Mouse (Mus musculus) v-Abl transformed pro-B cells (cell line): ENCODE measurements around the gene Ptgis.

Experiments
- in situ Hi-C, 2 experiments: fragments of 400-800 bp; cut with MboI; formaldehyde crosslinking; loops; one replicate each; pipeline ENCODE4 v1.15.1; 2025; ENCODE audit not compliant: unreplicated experiment in 2 of 2

Ptgis gene

GRCm38 (mm10) chr2:167240008-167240964, at the start of gene Ptgis:
Gene Ptgis, minus strand, starts transcription at chr2:167240604.
- in situ Hi-C loops, result no loop called here

- in situ Hi-C loops, result loop anchor here (5.0 to 25.0 kb wide), 4 partner anchors 136 to 331 kb away; partner anchors contain the start of gene Slc9a8 (in 1 of the 2)
Measured at GRCm38 (mm10) chr2:167281461-167281860, 41.1 kb upstream of the Ptgis start.

DNA sequence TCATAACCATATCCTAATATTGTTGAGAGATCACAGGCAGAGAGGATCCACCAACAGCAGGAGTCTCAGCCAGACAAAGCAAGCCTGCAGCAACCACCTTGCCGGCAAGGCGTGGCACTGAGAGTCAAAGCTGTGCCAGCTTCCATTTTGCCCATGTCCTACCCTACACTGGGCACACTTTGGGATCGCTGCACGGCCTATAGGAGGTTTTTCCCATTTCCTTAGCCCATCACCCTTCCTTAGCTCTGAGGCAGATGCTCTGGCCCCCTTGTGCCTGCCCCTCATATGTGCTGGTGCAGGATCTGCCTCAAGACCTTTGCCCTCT, 40.5 kb upstream of the Ptgis start:
- in situ Hi-C loops, result loop anchor here (5.0 to 25.0 kb wide), 4 partner anchors 136 to 331 kb away; partner anchors contain the start of gene Slc9a8 (in 1 of the 2)

GRCm38 (mm10) chr2:167280090-167280985, 39.9 kb upstream of the Ptgis start:
- in situ Hi-C loops, result loop anchor here (5.0 to 25.0 kb wide), 4 partner anchors 137 to 332 kb away; partner anchors contain the start of gene Slc9a8 (in 1 of the 2)

GRCm38 (mm10) chr2:167278751-167279526, 38.5 kb upstream of the Ptgis start:
- in situ Hi-C loops, result loop anchor here (5.0 to 25.0 kb wide), 9 partner anchors 52 to 333 kb away; partner anchors contain the start of gene B4galt5 (in 1 of the 2)

DNA sequence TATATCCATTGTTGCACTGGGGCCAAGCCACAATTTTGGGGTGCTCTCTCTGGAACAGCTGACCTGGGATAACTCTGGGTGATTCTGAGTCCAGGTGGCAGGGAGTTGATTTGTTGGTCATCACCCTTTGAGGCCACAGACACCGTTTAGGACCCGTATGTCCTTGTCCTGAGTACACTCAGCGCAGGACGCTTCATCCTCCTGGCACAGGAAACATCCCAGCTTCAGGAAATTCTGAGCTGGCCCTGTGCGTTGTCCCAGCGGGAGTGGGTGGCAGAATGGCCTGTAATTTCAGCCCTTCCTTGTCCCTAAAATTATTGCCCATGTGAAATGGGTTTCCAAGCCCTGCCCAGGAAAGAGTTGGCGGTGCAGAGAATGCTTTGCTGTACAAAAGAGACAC, 37.6 kb upstream of the Ptgis start:
- in situ Hi-C loops, result loop anchor here (5.0 to 25.0 kb wide), 9 partner anchors 51 to 334 kb away; partner anchors contain the start of gene B4galt5 (in 1 of the 2)

- in situ Hi-C loops, result loop anchor here (5.0 to 25.0 kb wide), 9 partner anchors 50 to 335 kb away; partner anchors contain the start of gene B4galt5 (in 1 of the 2)
Measured at GRCm38 (mm10) chr2:167277026-167277425, 36.6 kb upstream of the Ptgis start.

- in situ Hi-C loops, result loop anchor here (5.0 to 25.0 kb wide), 9 partner anchors 49 to 336 kb away; partner anchors contain the start of gene B4galt5 (in 1 of the 2)
Measured at GRCm38 (mm10) chr2:167275856-167276255, 35.5 kb upstream of the Ptgis start.

DNA sequence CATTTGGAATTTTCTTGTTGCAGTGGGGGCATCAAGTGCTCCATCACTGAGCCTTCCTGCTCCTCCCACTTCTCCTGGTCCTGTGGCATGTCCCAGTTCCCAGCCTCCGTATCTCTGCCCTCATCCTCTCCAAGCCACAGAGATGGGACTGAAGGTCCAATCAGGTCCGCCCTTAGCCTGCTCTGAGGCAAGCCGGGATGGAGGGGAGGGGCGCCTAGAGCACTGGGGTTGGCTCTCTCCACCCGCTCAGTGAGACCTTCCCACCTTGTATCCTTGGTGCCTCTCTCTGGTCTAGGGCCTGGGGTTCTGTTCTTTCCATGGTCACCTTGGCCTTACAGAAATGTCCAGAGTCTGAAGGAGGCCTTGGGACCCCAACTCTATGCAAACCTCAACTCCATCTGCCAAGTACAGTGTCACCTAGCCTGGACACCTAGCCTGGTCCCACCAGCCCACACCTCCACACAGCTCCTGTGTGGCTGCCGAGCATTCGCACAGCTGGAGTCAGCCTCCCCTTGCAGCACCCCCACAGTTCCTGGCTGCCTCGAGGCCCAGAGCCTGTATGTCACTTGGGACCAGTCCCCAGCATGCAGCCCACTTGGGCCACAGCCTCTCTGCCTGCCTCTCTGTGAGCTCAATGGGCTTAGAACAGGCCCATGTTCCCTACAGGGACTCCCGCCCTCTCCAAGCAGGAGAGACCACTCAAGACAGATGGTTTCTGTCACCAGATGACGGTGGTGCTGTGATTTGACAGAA, 34.5 kb upstream of the Ptgis start:
- in situ Hi-C loops, result loop anchor here (5.0 to 25.0 kb wide), 9 partner anchors 48 to 337 kb away; partner anchors contain the start of gene B4galt5 (in 1 of the 2)

DNA sequence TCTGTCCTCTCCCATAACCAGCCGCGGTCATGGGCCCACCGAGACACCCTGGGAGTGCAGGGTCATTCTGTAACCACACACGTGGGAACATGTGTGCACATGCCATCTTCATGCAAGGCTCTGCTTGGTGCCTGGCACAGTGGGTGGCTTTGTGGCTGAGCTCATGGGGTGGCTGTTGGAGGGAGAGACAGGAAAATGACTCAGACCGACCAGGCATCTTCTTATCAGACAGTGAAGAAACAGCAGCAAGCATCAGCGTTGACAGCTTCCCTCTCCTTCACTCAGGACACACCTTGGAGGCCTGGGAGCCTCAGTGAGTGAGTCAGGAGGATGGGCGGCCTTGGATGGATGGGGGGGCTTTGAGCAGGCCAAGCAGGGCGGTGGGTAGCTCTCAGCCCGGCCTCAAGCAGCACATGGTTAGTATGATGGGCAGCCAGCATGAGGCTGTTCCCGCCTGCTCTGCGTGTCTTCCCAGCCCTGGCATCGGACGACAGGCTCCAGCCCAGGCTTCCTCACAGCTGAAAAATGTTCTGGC, 32.9 kb upstream of the Ptgis start:
- in situ Hi-C loops, result loop anchor here in 1 of 2 experiments (10.0 kb wide), 1 partner anchor 158 kb away; no protein-coding TSS in a partner anchor

DNA sequence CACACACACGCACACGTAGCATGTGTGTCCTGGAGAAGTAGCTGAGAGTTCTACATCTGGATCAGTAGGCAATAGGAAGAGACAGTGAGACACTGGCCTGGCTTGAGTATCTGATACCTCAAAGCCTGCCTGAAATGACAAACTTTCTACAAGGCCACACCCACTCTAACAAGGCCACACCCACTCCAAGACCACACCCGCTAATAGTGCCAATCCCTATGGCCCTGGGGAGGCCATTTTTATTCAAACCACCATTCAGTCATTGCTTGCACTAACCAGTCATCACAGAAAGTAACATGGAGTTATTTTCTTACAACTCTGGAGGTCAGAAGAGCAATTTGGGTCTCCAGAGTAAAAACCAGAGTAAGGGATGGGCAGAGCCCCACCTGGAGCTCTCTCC, 32.3 kb upstream of the Ptgis start:
- in situ Hi-C loops, result loop anchor here in 1 of 2 experiments (10.0 kb wide), 1 partner anchor 158 kb away; no protein-coding TSS in a partner anchor

DNA sequence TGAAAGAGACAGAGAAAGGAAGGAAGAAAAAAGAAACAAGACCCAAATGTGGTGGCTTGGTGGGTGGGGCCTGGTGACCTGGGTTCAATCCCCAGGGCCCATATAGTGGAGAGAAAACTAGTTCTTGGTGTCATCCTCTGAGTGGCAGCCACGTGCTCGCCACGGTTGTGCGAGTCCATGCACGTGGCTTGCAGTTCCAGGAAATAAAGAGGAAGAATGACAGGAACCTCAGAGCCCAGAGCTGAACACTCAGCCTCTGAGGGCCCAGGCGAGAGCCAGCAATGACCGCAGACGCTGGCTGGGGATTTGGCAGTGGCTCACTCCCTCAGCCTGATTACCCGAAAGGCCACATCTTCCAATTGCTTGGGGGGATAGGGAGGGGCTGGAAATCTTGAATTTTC, 30.7 kb upstream of the Ptgis start:
- in situ Hi-C loops, result loop anchor here in 1 of 2 experiments (10.0 kb wide), 1 partner anchor 156 kb away; no protein-coding TSS in a partner anchor

GRCm38 (mm10) chr2:167270496-167270895, 30.1 kb upstream of the Ptgis start:
- in situ Hi-C loops, result loop anchor here in 1 of 2 experiments (10.0 kb wide), 1 partner anchor 156 kb away; no protein-coding TSS in a partner anchor

DNA sequence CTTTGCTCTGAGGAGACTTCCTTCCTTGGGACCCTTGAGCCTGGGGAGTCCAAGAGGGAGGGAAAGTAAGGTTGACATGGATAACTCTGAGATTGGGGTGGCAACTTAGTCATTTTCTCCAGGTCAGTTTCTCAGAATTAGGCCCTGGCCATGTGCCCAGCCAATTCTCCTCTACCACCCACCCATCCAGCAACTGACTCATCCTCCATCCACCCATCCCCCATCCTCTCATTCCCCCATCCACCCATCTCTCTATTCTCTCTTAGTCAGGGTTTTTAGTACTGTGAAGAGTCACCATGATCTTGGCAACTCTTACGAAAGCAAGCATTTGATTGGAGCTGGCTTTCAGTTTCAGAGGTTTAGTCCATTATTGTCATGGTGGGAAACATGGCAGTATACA, 28.3 kb upstream of the Ptgis start:
- in situ Hi-C loops, result no loop called here

DNA sequence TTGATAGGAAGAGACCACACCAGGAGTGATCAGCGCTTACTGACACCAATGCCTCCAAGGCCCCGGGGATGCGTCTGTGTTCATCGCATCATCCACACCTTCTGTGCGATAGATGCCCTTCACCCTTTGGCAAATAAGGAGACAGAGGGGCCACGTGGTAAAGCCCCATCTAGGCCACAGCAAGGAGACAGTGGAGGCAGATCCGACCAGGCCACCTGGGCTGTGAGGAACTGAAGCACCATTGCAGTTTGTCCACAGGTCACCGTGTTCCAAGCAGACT, 27.9 kb upstream of the Ptgis start:
- in situ Hi-C loops, result no loop called here

GRCm38 (mm10) chr2:167267531-167268410, 27.4 kb upstream of the Ptgis start:
- in situ Hi-C loops, result no loop called here

DNA sequence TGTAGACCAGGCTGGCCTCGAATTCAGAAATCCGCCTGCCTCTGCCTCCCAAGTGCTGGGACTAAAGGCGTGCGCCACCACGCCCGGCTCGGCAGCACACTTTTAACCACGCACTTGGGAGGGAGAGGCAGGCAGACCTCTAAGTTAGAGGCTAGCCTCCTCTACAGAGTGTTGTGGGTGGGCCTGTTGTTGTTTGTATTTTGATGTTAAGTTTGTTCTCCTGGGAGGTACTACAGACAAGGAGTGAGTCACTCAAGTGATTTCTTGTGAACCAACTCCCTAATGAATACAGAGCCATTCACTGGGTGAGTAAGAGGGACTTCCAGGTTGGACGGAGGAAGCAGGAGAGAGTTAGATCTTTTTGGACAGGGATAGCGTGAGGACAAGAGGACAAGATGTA, 25.8 kb upstream of the Ptgis start:
- in situ Hi-C loops, result no loop called here

DNA sequence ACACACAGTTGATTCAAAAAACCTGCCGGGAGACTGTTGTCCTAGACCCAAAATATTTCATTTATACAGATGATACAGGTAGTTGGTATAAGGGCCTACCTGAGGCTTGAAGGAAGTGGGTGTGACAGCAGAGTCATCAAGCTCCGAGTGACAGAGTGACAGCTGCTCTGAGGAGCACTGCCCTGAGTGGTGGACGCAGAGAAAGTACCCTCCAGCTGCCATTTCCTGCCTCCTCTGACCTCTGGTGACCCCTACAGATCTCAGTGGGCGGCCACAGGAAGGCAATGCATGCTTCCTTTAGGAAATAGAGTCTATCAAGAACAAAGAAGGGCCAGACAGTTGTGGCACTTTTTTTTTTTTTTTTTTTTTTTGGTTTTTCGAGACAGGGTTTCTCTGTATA, 25.4 kb upstream of the Ptgis start:
- in situ Hi-C loops, result no loop called here
